Comparison of ENCODE assay signal across 9 mouse cellular contexts in the genomic region with DNA sequence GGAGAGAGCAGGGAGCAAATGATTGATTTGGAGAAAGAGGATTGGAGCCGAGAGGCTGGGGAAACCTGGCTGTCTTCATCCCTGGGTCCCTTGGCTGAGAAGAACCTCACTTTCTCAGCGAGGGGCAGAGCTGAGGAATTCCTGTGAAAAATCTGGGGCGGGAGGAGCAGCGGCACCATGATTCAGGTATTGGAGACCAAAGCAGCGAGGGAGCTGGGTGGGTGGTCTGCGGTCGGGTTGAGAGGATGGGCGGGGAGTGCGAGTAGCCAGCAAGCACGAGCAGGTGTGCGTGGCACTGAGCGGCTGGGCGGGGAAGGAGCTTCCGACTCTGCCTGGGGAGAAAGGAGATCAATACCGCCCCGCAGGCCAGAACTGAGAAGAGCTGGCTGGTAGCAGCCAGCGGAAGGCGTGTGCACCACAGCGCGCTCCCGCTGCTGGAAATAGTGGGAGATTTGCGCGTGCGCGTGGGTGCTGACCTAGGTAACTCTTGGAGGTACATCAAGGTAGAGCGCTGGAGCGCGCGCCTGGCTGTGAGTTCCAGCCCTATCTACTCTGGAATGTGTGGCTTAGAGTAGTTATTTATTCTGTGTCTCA. TPM values are rescaled to one million over a fixed set of nuclear protein-coding genes. Genes with fewer than 3 reads are reported as not detected.
DNase-seq lines count a peak whose midpoint lies in the region; ATAC-seq lines count a peak whose summit lies in the region.
"Had no signal": no experiment of that assay in that cellular context is flagged by ENCODE, and none has a peak within 500 bp of the region (broad histone marks: within the 10 kb centered on the region; RNA-seq: fewer than 3 reads in every experiment).

No protein-coding gene starts in this region.

- peak overlapping the region; percentile 65 for H3K9ac ChIP-seq in forebrain, embryonic 12.5 days
- 0 out of 2 replicates have a peak overlapping the region, but pooled peaks have one; percentile 12 for H3K9ac ChIP-seq in limb, embryonic 11.5 days (ENCODE audit: low read length)
- H3K9ac ChIP-seq in neural tube, embryonic 11.5 days (ENCODE audit: low read length), result peak overlapping the region; percentile 16

- H3K4me2 ChIP-seq in forebrain, embryonic 12.5 days, result peak overlapping the region; percentile 85
- peak overlapping the region; percentile 67 for H3K4me2 ChIP-seq in limb, embryonic 11.5 days (ENCODE audit: low read depth, severe bottlenecking)
- H3K4me2 ChIP-seq in neural tube, embryonic 11.5 days (ENCODE audit: low read depth), result peak overlapping the region; percentile 83

- DNase-seq in adrenal gland, adult 2 months, result peak; percentile 17
- no peak for DNase-seq in adrenal gland, postnatal 4 days (ENCODE audit: low spot score in 2 of 2)
- peak; percentile 8 for DNase-seq in kidney, adult 9 months
- peak; percentile 64 for DNase-seq in limb, embryonic 11.5 days (ENCODE audit: low spot score)
- DNase-seq in neural tube, embryonic 11.5 days (ENCODE audit: low spot score), result peak; percentile 70
- DNase-seq in thymus, postnatal 36 days, result peak; percentile 36 to 56

- no peaks in the 10 kb centered on the region for H3K36me3 ChIP-seq in forebrain, embryonic 12.5 days (replicated peaks)
- no peaks in the 10 kb centered on the region for H3K36me3 ChIP-seq in limb, embryonic 11.5 days (ENCODE audit: control insufficient read depth, insufficient read depth, low read length)
- no peaks in the 10 kb centered on the region for H3K36me3 ChIP-seq in neural tube, embryonic 11.5 days (ENCODE audit: control insufficient read depth, insufficient read depth, low read length)

- H3K27me3 ChIP-seq in forebrain, embryonic 12.5 days, result peaks cover 37% of the 10 kb centered on the region
- H3K27me3 ChIP-seq in limb, embryonic 11.5 days (ENCODE audit: control insufficient read depth, insufficient read depth, low read length), result peaks cover 33% of the 10 kb centered on the region
- peaks cover 23% of the 10 kb centered on the region; the same call in 1 of the 2 replicates for H3K27me3 ChIP-seq in neural tube, embryonic 11.5 days (ENCODE audit: control insufficient read depth, insufficient read depth, low read length)

- under 1% methylated on average over 29 of the region's 29 CpGs for WGBS in forebrain, embryonic 12.5 days
- 1% methylated on average over 29 of the region's 29 CpGs for WGBS in limb, embryonic 11.5 days
- 1% methylated on average over 29 of the region's 29 CpGs for WGBS in neural tube, embryonic 11.5 days

- no peak overlapping the region for H3K27ac ChIP-seq in brown adipose tissue, adult 24 weeks (replicated peaks; ENCODE audit: low read depth, low read length)
- peak overlapping the region; percentile 70; the same call in 1 of the 2 replicates for H3K27ac ChIP-seq in forebrain, embryonic 12.5 days
- H3K27ac ChIP-seq in limb, embryonic 11.5 days (replicated peaks; ENCODE audit: low read depth, low read length), result no peak overlapping the region
- peak overlapping the region; percentile 73; the same call in 1 of the 2 replicates for H3K27ac ChIP-seq in neural tube, embryonic 11.5 days (ENCODE audit: low read depth, low read length)

- H3K9me3 ChIP-seq in forebrain, embryonic 12.5 days, result no peaks in the 10 kb centered on the region
- H3K9me3 ChIP-seq in limb, embryonic 11.5 days (ENCODE audit: control insufficient read depth, low read length), result no peaks in the 10 kb centered on the region
- no peaks in the 10 kb centered on the region for H3K9me3 ChIP-seq in neural tube, embryonic 11.5 days (ENCODE audit: control insufficient read depth, low read length)

- peak overlapping the region; percentile 8; the same call in 1 of the 2 replicates for H3K4me3 ChIP-seq in brown adipose tissue, adult 24 weeks (ENCODE audit: insufficient read depth, low read depth, low read length)
- peak overlapping the region; percentile 52 for H3K4me3 ChIP-seq in forebrain, embryonic 12.5 days (replicated peaks)
- H3K4me3 ChIP-seq in limb, embryonic 11.5 days (ENCODE audit: low read depth, low read length), result peak overlapping the region; percentile 29
- peak overlapping the region; percentile 50 for H3K4me3 ChIP-seq in neural tube, embryonic 11.5 days (ENCODE audit: low read depth, low read length)

- ATAC-seq in forebrain, embryonic 12.5 days (ENCODE audit: low FRiP score), result peak; percentile 76
- ATAC-seq in limb, embryonic 11.5 days (ENCODE audit: insufficient number of reproducible peaks, low FRiP score, low TSS enrichment, low read depth), result peak; percentile 58
- peak; percentile 79 for ATAC-seq in neural tube, embryonic 11.5 days (ENCODE audit: insufficient read depth, low FRiP score, low TSS enrichment)

- H3K4me1 ChIP-seq in brown adipose tissue, adult 24 weeks (ENCODE audit: control insufficient read depth, insufficient read depth, insufficient read length, low read length), result no peaks in the 10 kb centered on the region
- H3K4me1 ChIP-seq in forebrain, embryonic 12.5 days, result peaks cover 22% of the 10 kb centered on the region
- H3K4me1 ChIP-seq in limb, embryonic 11.5 days (ENCODE audit: control insufficient read depth, insufficient read depth, low read length), result peaks cover 10% of the 10 kb centered on the region
- 0 out of 2 replicates have a peak, but pooled peaks cover 10% of the 10 kb centered on the region for H3K4me1 ChIP-seq in neural tube, embryonic 11.5 days (ENCODE audit: control insufficient read depth, insufficient read depth, low read length)

RNA-seq across cellular contexts. Expression of a gene that starts 1.7 kb away (rescaled TPM):
- 1 to 10 TPM; 1.8 to 6.0 TPM for total RNA-seq in adrenal gland, adult 2 months (2021)
- polyA plus RNA-seq in adrenal gland, adult 2 months (2012; rRNA removed), result 0.21 and 0.92 TPM in 2 replicates
- total RNA-seq in adrenal gland, postnatal 4 days (2021), result 1 to 10 TPM; 9.0 to 9.4 TPM
- polyA plus RNA-seq in brown adipose tissue, adult 24 weeks (2012; ENCODE audit: insufficient read depth, insufficient read length, missing spikeins), result 0.33 and 0.48 TPM in 2 replicates
- polyA plus RNA-seq in forebrain, embryonic 12.5 days (2016; fragmentation: Nextera tagmentation; extraction: Ambion mirVana), result 20.4 and 22.9 TPM in 2 replicates
- polyA plus RNA-seq in limb, embryonic 11.5 days (2014; fragmentation: Nextera tagmentation; extraction: Ambion mirVana), result 0.77 and 0.92 TPM in 2 replicates
- polyA plus RNA-seq in neural tube, embryonic 11.5 days (2014; fragmentation: Nextera tagmentation; extraction: Ambion mirVana), result 18.5 and 19.7 TPM in 2 replicates
- polyA plus RNA-seq: liver, adult 2 months had no signal

Comparison
In these comparisons a context has a peak if more than half of its experiments do, and no peak if none do; other contexts are left out.
1. DNase-seq: peak in adrenal gland, adult 2 months (single experiment), kidney, adult 9 months (single experiment), limb, embryonic 11.5 days (single experiment), neural tube, embryonic 11.5 days (single experiment) and thymus, postnatal 36 days (2 of 2); none in adrenal gland, postnatal 4 days (0 of 2).
2. H3K27ac ChIP-seq: peak in forebrain, embryonic 12.5 days (single experiment) and neural tube, embryonic 11.5 days (single experiment); none in brown adipose tissue, adult 24 weeks (single experiment) and limb, embryonic 11.5 days (single experiment).
3. H3K9ac ChIP-seq: peak in every context shown above with its lines; median percentile 65 in forebrain, embryonic 12.5 days; 16 in neural tube, embryonic 11.5 days; 12 in limb, embryonic 11.5 days.
4. RNA of a gene that starts 1.7 kb away (polyA plus RNA-seq): 20.4 to 22.9 TPM in forebrain, embryonic 12.5 days and 18.5 to 19.7 TPM in neural tube, embryonic 11.5 days; 0.21 to 0.92 TPM in adrenal gland, adult 2 months, 0.77 to 0.92 TPM in limb, embryonic 11.5 days and 0.33 to 0.48 TPM in brown adipose tissue, adult 24 weeks; every median in the first group is over 10 times any median in the second.
5. Peak in every context shown above with its lines, with median percentiles within 50 percentile points of each other: H3K4me3 ChIP-seq, ATAC-seq and H3K4me2 ChIP-seq.